Mouse (Mus musculus) brown adipose tissue, adult 24 weeks (tissue): ENCODE data around the gene Cyp2b23. TPM values are rescaled to one million over a fixed set of nuclear protein-coding genes. Genes with fewer than 3 reads are reported as not detected.
"Not testable (repeated sequence)": the region's sequence is repeated elsewhere in the genome, so short reads cannot be mapped to it uniquely, and the experiment has no call there.

Experiments
- H3K27ac ChIP-seq: fragments of 200-500 bp; replicated peaks from 2 replicates; pipeline ENCODE4 v1.5.1; 2012; ENCODE audit warnings: low read depth, mild to moderate bottlenecking, low read length
- H3K4me1 ChIP-seq: fragments of 200-500 bp; 2 replicates; pipeline ENCODE4 v1.6.1; 2012; ENCODE audit warnings: low read length, mixed read lengths; ENCODE audit not compliant: control insufficient read depth, insufficient read depth, insufficient read length
- H3K4me3 ChIP-seq: fragments of 200-500 bp; 2 replicates; pipeline ENCODE4 v1.5.1; 2012; ENCODE audit warnings: low read depth, mild to moderate bottlenecking, low read length, moderate library complexity; ENCODE audit not compliant: insufficient read depth
- polyA plus RNA-seq: library from polyadenylated mRNA; stranded (reverse); fragments of >200 nt; gene quantifications from 2 replicates; pipeline ENCODE4 v1.2.4, GENCODE M21; 2012; ENCODE audit not compliant: missing spikeins, insufficient read depth, insufficient read length

The Cyp2b23 gene
- not detected in 2 replicates for polyA plus RNA-seq

DNA sequence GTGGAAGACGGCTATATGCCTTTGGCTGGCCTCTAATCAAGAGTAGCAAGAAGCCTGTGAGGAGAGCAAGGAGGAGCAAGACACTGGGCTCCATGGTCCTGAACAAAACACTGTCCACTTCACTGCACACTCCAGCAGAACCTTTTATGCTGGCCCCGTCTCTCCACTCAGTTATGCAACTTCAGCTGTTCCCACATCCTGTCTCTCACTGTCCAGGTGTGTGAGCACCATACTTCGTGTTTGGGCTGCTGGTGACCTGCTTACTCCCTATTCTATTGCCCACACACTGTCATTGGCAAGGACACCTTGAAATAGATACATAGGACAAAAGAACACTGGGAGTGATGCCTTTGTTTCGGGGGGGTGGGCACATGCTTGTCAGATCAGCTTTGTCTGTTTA lies at the start of gene Cyp2b23:
Gene Cyp2b23, minus strand, starts transcription at position 101 of the 400 bp plus-strand sequence.
- Histone ChIP-seq H3K4me3 (no peak within 1 kb of the TSS), H3K27ac (no peak within 1 kb of the TSS), H3K4me1 (no peaks in the 10 kb centered on the region)

DNA sequence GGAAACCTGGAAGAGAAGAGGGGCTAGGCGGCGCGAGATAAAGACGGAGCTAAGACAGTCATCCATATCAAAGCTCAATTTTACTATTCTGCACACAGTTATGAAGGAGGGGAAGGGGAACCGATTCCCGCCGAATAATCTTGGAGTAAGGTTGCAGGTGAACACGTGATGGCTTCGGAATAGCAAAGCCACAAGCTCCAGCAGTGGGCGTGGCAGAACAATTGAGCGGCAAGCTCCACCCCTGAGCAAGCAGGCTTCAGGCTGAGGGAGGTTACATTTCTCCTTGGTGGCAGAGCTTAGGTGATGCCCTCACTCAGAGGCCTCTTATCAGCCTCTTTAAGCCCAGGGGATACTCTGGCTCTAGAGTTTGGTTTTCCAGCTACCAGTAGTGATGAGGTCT lies 24.8 kb upstream of the Cyp2b23 start:
- no peak overlapping the region for H3K27ac ChIP-seq
- H3K4me1 ChIP-seq, result no peaks in the 10 kb centered on the region
- H3K4me3 ChIP-seq, result no peak overlapping the region

DNA sequence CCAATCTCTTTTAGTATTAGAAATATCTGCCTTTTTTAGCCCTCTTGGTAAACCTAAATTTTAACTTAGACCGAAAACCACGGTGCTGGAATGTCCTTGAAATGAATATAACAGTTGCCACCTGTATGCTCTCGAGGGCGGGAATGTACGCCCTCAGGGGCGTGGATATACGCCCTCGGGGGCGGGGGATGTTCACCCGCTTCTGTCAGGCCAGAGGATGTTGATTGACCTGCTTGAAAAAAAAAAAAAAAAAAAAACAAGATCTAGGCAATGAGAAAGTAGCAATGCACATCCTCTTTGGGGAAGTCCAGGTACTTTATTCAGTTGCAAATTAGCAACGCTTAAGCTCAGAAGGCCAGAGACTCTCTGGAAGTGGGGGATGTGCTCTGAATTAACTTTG lies 20.8 kb upstream of the Cyp2b23 start:
- H3K27ac ChIP-seq, result no peak overlapping the region
- H3K4me1 ChIP-seq, result no peaks in the 10 kb centered on the region
- H3K4me3 ChIP-seq, result no peak overlapping the region

DNA sequence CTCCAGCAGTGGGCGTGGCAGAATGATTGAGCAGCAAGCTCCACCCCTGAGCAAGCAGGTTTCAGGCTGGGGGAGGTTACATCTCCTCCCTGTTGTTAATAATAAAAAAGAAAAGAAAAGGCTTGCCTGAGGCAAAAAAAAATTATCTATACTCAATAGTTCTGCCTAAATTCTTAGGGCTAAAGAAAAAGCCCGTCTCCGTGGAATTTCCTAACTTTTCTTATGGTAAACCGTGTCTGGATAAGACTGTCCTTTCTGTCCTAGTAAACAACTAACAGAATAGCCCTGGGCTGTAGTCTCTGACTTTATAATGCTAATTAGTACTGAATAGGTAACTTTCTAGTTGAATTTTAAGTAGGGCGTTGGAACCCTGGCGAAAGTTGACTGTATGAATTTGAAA lies 20.0 kb upstream of the Cyp2b23 start:
- not testable (repeated sequence) for H3K4me3 ChIP-seq, H3K27ac ChIP-seq

DNA sequence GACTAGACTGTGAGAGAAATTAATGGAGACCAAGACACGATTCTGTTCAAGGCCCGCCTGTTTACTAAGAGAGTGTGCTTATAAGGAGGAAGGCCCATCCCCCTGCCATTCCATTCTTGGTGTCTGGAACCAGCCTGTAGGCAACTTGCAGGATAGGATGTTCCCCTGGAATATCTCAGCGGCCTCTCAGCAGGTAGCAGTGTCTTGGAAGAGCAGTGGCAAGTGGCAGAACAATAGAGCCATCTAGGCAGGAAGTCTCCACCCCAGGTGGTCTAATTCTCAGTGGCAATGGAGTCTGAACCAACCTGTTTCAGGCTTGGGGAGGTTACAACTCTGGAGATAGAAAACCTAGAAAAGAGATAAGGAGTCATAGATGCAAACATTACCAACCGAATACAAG lies 13.9 kb upstream of the Cyp2b23 start:
- Histone ChIP-seq H3K4me3 (no peak overlapping the region), H3K27ac (no peak overlapping the region), H3K4me1 (no peaks in the 10 kb centered on the region)

More for the DNA sequence above, 20.0 kb upstream of the Cyp2b23 start:
- not testable (repeated sequence) for H3K4me1 ChIP-seq

DNA sequence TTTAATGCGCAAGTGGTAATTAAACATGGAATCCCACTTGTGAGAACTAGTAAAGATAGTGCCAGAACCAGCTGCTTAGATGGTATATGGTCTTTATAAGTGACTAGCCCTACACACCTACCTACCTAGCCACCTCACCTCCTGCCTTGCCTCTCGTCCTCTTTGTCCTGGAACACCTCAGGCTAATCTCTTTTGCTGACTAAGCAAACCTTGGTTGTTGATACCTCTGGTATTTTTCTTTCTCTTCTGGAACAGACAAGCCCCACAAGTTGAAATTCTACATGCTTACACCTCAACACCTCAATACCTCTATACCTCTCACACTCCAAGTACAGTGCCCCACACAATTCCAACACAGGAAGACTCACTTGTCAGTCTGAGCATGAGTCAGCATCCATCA lies 524 bp downstream of the Cyp2b23 start:
- Histone ChIP-seq H3K27ac (no peak overlapping the region), H3K4me1 (no peaks in the 10 kb centered on the region), H3K4me3 (no peak overlapping the region)

DNA sequence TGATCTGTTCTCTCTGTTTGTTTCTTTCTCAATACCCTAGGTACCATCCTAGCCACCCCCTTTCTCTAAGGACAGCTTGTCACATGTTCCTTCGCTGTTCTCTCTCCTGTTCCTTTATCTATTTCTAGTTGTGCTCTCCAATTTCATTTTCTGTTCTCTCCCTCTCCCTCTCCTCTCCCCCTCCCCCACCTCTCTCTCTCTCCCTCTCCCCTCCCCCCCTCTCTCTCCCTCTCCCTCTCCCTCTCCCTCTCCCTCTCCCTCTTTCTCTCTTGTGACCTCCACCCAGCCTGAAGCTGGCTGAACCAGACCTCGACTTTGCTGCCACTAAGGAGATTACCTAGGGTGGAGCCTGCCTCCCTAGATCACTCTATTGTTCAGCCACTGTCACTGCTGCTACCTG lies 18.8 kb downstream of the Cyp2b23 start:
- H3K4me3 ChIP-seq, H3K4me1 ChIP-seq, H3K27ac ChIP-seq: not testable (repeated sequence)

DNA sequence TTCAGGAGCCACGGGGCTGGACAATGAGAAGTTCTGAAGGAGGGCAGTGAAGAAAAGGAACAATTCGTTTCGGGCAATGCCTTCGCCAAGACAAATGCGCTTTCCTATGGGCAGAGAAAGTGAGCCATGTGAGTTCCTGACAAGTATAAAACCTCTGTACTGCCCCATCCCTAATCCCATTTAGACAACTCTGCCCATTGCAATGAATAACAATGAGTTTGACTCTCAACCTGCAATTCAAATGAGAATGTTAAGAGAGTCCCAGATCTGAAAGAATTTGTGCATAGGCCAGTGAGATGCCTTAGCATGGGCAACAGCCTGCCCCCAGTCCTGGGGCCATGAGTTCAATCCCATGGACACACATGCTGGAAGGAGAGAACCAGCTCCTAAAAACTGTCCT lies 20.2 kb downstream of the Cyp2b23 start:
- Histone ChIP-seq H3K27ac (no peak overlapping the region), H3K4me3 (no peak overlapping the region), H3K4me1 (no peaks in the 10 kb centered on the region)

DNA sequence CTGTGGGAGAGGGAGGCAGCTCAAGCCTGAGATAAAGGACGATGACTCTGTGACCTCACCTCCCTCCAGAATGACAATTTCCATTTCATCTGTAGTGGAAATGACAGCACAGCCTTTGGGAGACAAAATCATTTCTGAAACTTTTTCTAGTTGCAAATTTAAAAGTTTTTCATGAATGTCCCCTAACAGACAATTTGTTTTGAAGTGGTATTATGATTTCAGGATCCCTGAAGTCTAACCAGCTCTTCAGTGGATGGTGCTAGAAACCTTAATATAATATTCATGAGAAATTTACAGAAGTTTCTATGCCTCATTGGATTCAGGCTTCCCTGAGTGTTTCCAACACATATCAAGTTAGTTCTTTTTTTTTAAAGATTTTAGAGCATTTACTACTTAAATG lies 67.9 kb downstream of the Cyp2b23 start, which contains the start of gene Vmn1r185:
Gene Vmn1r185, minus strand, starts transcription at position 101 of the 400 bp plus-strand sequence.
- H3K4me1 ChIP-seq, H3K27ac ChIP-seq, H3K4me3 ChIP-seq: not testable (repeated sequence)

Other genes with a start within 250 kb of the Cyp2b23 start
- not detected in 2 replicates for gene Nlrp9a, start 151.4 kb downstream of the Cyp2b23 start, polyA plus RNA-seq
- gene Vmn1r185, start 68.0 kb downstream of the Cyp2b23 start, polyA plus RNA-seq, result not detected in 2 replicates
- not detected in 2 replicates for gene Cyp2b19, start 70.7 kb upstream of the Cyp2b23 start, polyA plus RNA-seq
- gene Cyp2g1, start 122.5 kb upstream of the Cyp2b23 start, polyA plus RNA-seq, result not detected in 2 replicates
- gene Cyp2a5, start 148.9 kb upstream of the Cyp2b23 start, polyA plus RNA-seq, result 4.8 TPM in 1 of 2 replicates, not detected in the other